Mouse (Mus musculus) liver, adult 2 months (tissue): Measurements from ENCODE around the gene Hint2. TPM values are rescaled to one million over a fixed set of nuclear protein-coding genes. Genes with fewer than 3 reads are reported as not detected.

Experiments used
- DNase-seq: peaks from one replicate; pipeline ENCODE4 v3.0.0-alpha.2; 2011; ENCODE audit warnings: low read depth, low spot score; ENCODE audit errors: extremely low read depth
- H3K27ac ChIP-seq: fragments of 200-500 bp; replicated peaks from 2 replicates; pipeline ENCODE4 v1.5.1; 2012; ENCODE audit warnings: low read depth, mild to moderate bottlenecking, control low read depth, inconsistent platforms, low read length; ENCODE audit not compliant: insufficient read depth
- H3K27me3 ChIP-seq: fragments of 200-500 bp; 2 replicates; pipeline ENCODE4 v1.6.1; 2012; ENCODE audit warnings: mild to moderate bottlenecking, moderate library complexity, low read length, inconsistent platforms; ENCODE audit not compliant: control insufficient read depth, insufficient read depth
- H3K36me3 ChIP-seq: fragments of 200-500 bp; 2 replicates; pipeline ENCODE4 v1.6.1; 2012; ENCODE audit warnings: low read length, inconsistent platforms; ENCODE audit not compliant: control insufficient read depth, insufficient read depth
- H3K4me1 ChIP-seq: fragments of 200-500 bp; 2 replicates; pipeline ENCODE4 v1.6.1; 2011; ENCODE audit warnings: low read length; ENCODE audit not compliant: control insufficient read depth, insufficient read depth
- H3K4me3 ChIP-seq: fragments of 200-500 bp; 2 replicates; pipeline ENCODE4 v1.5.1; 2011; ENCODE audit warnings: low read depth, mild to moderate bottlenecking, control low read depth, low read length, moderate library complexity; ENCODE audit not compliant: insufficient read depth
- H3K79me2 ChIP-seq: fragments of 200-500 bp; 2 replicates; pipeline ENCODE4 v1.6.1; 2012; ENCODE audit warnings: inconsistent platforms, mild to moderate bottlenecking, low read length, moderate library complexity; ENCODE audit not compliant: control insufficient read depth, insufficient read depth
- H3K9ac ChIP-seq: fragments of 200-500 bp; 2 replicates; pipeline ENCODE4 v1.6.1; 2012; ENCODE audit warnings: low read depth, mild to moderate bottlenecking, control low read depth, inconsistent platforms, low read length
- CTCF ChIP-seq: fragments of 200-500 bp; IDR thresholded peaks from 2 replicates; pipeline ENCODE4 v1.5.1; 2011; ENCODE audit warnings: low read depth, low read length, control low read depth
- POLR2A ChIP-seq: fragments of 200-500 bp; IDR thresholded peaks from 2 replicates; pipeline ENCODE4 v1.6.1; 2011; ENCODE audit warnings: low read length, control low read depth; ENCODE audit not compliant: insufficient read depth; ENCODE audit errors: extremely low read depth
- WGBS: fragments of 180-500 bp; shearing (Covaris S2); methylation state at CpG from one replicate; pipeline ENCODE4 v1.1.7; 2018; 5-methylcytosine and 5-hydroxymethylcytosine counted together
- polyA plus RNA-seq: library from polyadenylated mRNA; depleted of rRNA; stranded (reverse); fragments of >200 nt; gene quantifications from 2 replicates; pipeline ENCODE4 v1.2.3, GENCODE M21; 2012
- total RNA-seq: library from RNA; depleted of rRNA; stranded (reverse); fragments of >200 nt; gene quantifications from 2 replicates; pipeline ENCODE4 v1.2.3, GENCODE M21; 2014

Hint2 gene
- total and polyA plus RNA-seq, 2 experiments = 215 to 236 TPM

- no peak for TF ChIP-seq CTCF
- TF ChIP-seq POLR2A = no peak
- Histone ChIP-seq H3K36me3 (no peaks in the 10 kb centered on the region), H3K79me2 (no peaks in the 10 kb centered on the region), H3K27me3 (no peaks in the 10 kb centered on the region), H3K4me3 (no peak overlapping the region), H3K9ac (no peak overlapping the region), H3K4me1 (no peaks in the 10 kb centered on the region), H3K27ac (no peak overlapping the region)
- 37% methylated on average over 9 of the region's 9 CpGs for WGBS
- peak; percentile 19 for DNase-seq
These were observed 39.0 kb upstream of the Hint2 start for GRCm38 (mm10) chr4:43695249-43695671.

GRCm38 (mm10) chr4:43694439-43695248 lies 38.4 kb upstream of the Hint2 start:
- no peak overlapping the region for H3K27ac ChIP-seq
- WGBS = 94% methylated on average over 1 of the region's 1 CpGs
- TF ChIP-seq CTCF = no peak
- no peak for TF ChIP-seq POLR2A
- no peak overlapping the region for H3K4me3 ChIP-seq
- H3K4me1 ChIP-seq = no peaks in the 10 kb centered on the region
- no peaks in the 10 kb centered on the region for H3K27me3 ChIP-seq
- no peak overlapping the region for H3K9ac ChIP-seq
- H3K36me3 ChIP-seq = no peaks in the 10 kb centered on the region
- DNase-seq = no peak
- no peaks in the 10 kb centered on the region for H3K79me2 ChIP-seq

GRCm38 (mm10) chr4:43693806-43694241 lies 37.6 kb upstream of the Hint2 start:
- Histone ChIP-seq H3K9ac (no peak overlapping the region), H3K27ac (no peak overlapping the region), H3K79me2 (no peaks in the 10 kb centered on the region), H3K4me1 (no peaks in the 10 kb centered on the region), H3K27me3 (no peaks in the 10 kb centered on the region), H3K4me3 (no peak overlapping the region), H3K36me3 (no peaks in the 10 kb centered on the region)
- TF ChIP-seq CTCF = no peak
- no peak for TF ChIP-seq POLR2A
- no peak for DNase-seq
- WGBS = 75% methylated on average over 5 of the region's 5 CpGs

GRCm38 (mm10) chr4:43691026-43691425 lies 34.8 kb upstream of the Hint2 start:
- H3K27ac ChIP-seq = no peak overlapping the region
- no peaks in the 10 kb centered on the region for H3K36me3 ChIP-seq
- H3K4me1 ChIP-seq = no peaks in the 10 kb centered on the region
- H3K9ac ChIP-seq = no peak overlapping the region
- 78% methylated on average over 5 of the region's 5 CpGs for WGBS
- H3K4me3 ChIP-seq = no peak overlapping the region
- DNase-seq = no peak
- H3K27me3 ChIP-seq = no peaks in the 10 kb centered on the region
- no peak for TF ChIP-seq POLR2A
- TF ChIP-seq CTCF = no peak
- H3K79me2 ChIP-seq = no peaks in the 10 kb centered on the region

GRCm38 (mm10) chr4:43690021-43690420 lies 33.8 kb upstream of the Hint2 start:
- Histone ChIP-seq H3K27ac (no peak overlapping the region), H3K4me1 (no peaks in the 10 kb centered on the region), H3K36me3 (no peaks in the 10 kb centered on the region), H3K27me3 (no peaks in the 10 kb centered on the region), H3K4me3 (no peak overlapping the region), H3K79me2 (no peaks in the 10 kb centered on the region), H3K9ac (no peak overlapping the region)
- TF ChIP-seq CTCF = no peak
- no peak for TF ChIP-seq POLR2A
- 94% methylated on average over 17 of the region's 17 CpGs for WGBS
- no peak for DNase-seq

- no peaks in the 10 kb centered on the region for H3K36me3 ChIP-seq
- no peak overlapping the region for H3K9ac ChIP-seq
- H3K79me2 ChIP-seq = no peaks in the 10 kb centered on the region
- H3K27me3 ChIP-seq = no peaks in the 10 kb centered on the region
- no peak for DNase-seq
- no peaks in the 10 kb centered on the region for H3K4me1 ChIP-seq
- TF ChIP-seq CTCF (no peak), POLR2A (no peak)
- 85% methylated on average over 7 of the region's 7 CpGs for WGBS
- H3K27ac ChIP-seq = no peak overlapping the region
- H3K4me3 ChIP-seq = no peak overlapping the region
These were observed 23.3 kb upstream of the Hint2 start for GRCm38 (mm10) chr4:43679416-43680043.
